Mouse (Mus musculus): Measurements from ENCODE around the gene Cd36. TPM values are rescaled to one million over a fixed set of nuclear protein-coding genes. Genes with fewer than 3 reads are reported as not detected.
A peak's percentile ranks its signal among the peaks of the same experiment; 100 is the strongest.
"Not testable (repeated sequence)": the region's sequence is repeated elsewhere in the genome, so short reads cannot be mapped to it uniquely, and the experiment has no call there.

The Cd36 gene
- polyA plus RNA-seq, 1 experiment from 2014 or later, result 25.0 TPM

GRCm38 (mm10) chr5:17918966-17919365, 30.4 kb upstream of the Cd36 start:
- ATAC-seq (replicated peaks; ENCODE audit: low FRiP score, low read depth) (no peak), DNase-seq (ENCODE audit: low spot score) (no peak)
- Histone ChIP-seq H3K27ac (no peak overlapping the region), H3K4me2 (ENCODE audit: low read length) (no peak overlapping the region), H3K9ac (ENCODE audit: low read depth, low read length) (no peak overlapping the region), H3K36me3 (ENCODE audit: insufficient read depth, low read length) (no peaks in the 10 kb centered on the region), H3K9me3 (replicated peaks; ENCODE audit: low read length) (no peaks in the 10 kb centered on the region), H3K4me3 (replicated peaks; ENCODE audit: low read depth, low read length) (no peak overlapping the region), H3K27me3 (ENCODE audit: insufficient read depth, low read length) (no peaks in the 10 kb centered on the region), H3K4me1 (replicated peaks; ENCODE audit: insufficient read depth, low read length) (no peaks in the 10 kb centered on the region)
- 69% methylated on average over 5 of the region's 5 CpGs for WGBS
- no peak for TF ChIP-seq CTCF (IDR thresholded peaks at IDR 0.05; ENCODE audit: low read depth)

GRCm38 (mm10) chr5:17904766-17905165, 16.2 kb upstream of the Cd36 start:
- WGBS, result 50% methylated on average over 7 of the region's 7 CpGs

GRCm38 (mm10) chr5:17898948-17899347, 10.3 kb upstream of the Cd36 start:
- no peak overlapping the region for H3K9ac ChIP-seq (ENCODE audit: low read depth, low read length)
- no peaks in the 10 kb centered on the region for H3K36me3 ChIP-seq (ENCODE audit: insufficient read depth, low read length)
- no peaks in the 10 kb centered on the region for H3K27me3 ChIP-seq (ENCODE audit: insufficient read depth, low read length)
- DNase-seq (ENCODE audit: low spot score) (no peak), ATAC-seq (replicated peaks; ENCODE audit: low FRiP score, low read depth) (no peak)
- no peaks in the 10 kb centered on the region for H3K4me1 ChIP-seq (replicated peaks; ENCODE audit: insufficient read depth, low read length)
- no peak overlapping the region for H3K4me2 ChIP-seq (ENCODE audit: low read length)
- TF ChIP-seq CTCF (IDR thresholded peaks at IDR 0.05; ENCODE audit: low read depth), result no peak
- H3K9me3 ChIP-seq (replicated peaks; ENCODE audit: low read length), result no peaks in the 10 kb centered on the region
- H3K4me3 ChIP-seq (replicated peaks; ENCODE audit: low read depth, low read length), result no peak overlapping the region
- WGBS, result 37% methylated on average over 3 of the region's 3 CpGs
- H3K27ac ChIP-seq, result no peak overlapping the region

More at GRCm38 (mm10) chr5:17904766-17905165, 16.2 kb upstream of the Cd36 start:
- Histone ChIP-seq H3K9me3 (replicated peaks; ENCODE audit: low read length) (no peaks in the 10 kb centered on the region), H3K27me3 (ENCODE audit: insufficient read depth, low read length) (no peaks in the 10 kb centered on the region), H3K4me2 (ENCODE audit: low read length) (no peak overlapping the region), H3K4me3 (replicated peaks; ENCODE audit: low read depth, low read length) (no peak overlapping the region), H3K4me1 (replicated peaks; ENCODE audit: insufficient read depth, low read length) (no peaks in the 10 kb centered on the region), H3K36me3 (ENCODE audit: insufficient read depth, low read length) (no peaks in the 10 kb centered on the region), H3K9ac (ENCODE audit: low read depth, low read length) (no peak overlapping the region), H3K27ac (no peak overlapping the region)
- no peak for TF ChIP-seq CTCF (IDR thresholded peaks at IDR 0.05; ENCODE audit: low read depth)
- DNase-seq (ENCODE audit: low spot score) (no peak), ATAC-seq (replicated peaks; ENCODE audit: low FRiP score, low read depth) (no peak)

- ATAC-seq (replicated peaks; ENCODE audit: low FRiP score, low read depth); H3K4me1 ChIP-seq (replicated peaks; ENCODE audit: insufficient read depth, low read length); H3K4me3 ChIP-seq (replicated peaks; ENCODE audit: low read depth, low read length); H3K36me3 ChIP-seq (ENCODE audit: insufficient read depth, low read length); DNase-seq (ENCODE audit: low spot score); H3K27ac ChIP-seq; H3K27me3 ChIP-seq (ENCODE audit: insufficient read depth, low read length); H3K9ac ChIP-seq (ENCODE audit: low read depth, low read length); H3K9me3 ChIP-seq (replicated peaks; ENCODE audit: low read length); H3K4me2 ChIP-seq (ENCODE audit: low read length): not testable (repeated sequence)
- 95% methylated on average over 5 of the region's 5 CpGs for WGBS
These were observed 9.0 kb upstream of the Cd36 start for GRCm38 (mm10) chr5:17897641-17898040.

- no peak overlapping the region for H3K9ac ChIP-seq (ENCODE audit: low read depth, low read length)
- H3K4me3 ChIP-seq (replicated peaks; ENCODE audit: low read depth, low read length), result no peak overlapping the region
- H3K27ac ChIP-seq, result no peak overlapping the region
- H3K27me3 ChIP-seq (ENCODE audit: insufficient read depth, low read length), result no peaks in the 10 kb centered on the region
- H3K4me1 ChIP-seq (replicated peaks; ENCODE audit: insufficient read depth, low read length), result no peaks in the 10 kb centered on the region
- H3K4me2 ChIP-seq (ENCODE audit: low read length), result no peak overlapping the region
- ATAC-seq (replicated peaks; ENCODE audit: low FRiP score, low read depth) (no peak), DNase-seq (ENCODE audit: low spot score) (no peak)
- TF ChIP-seq CTCF (IDR thresholded peaks at IDR 0.05; ENCODE audit: low read depth), result no peak
- H3K36me3 ChIP-seq (ENCODE audit: insufficient read depth, low read length), result no peaks in the 10 kb centered on the region
- H3K9me3 ChIP-seq (replicated peaks; ENCODE audit: low read length), result no peaks in the 10 kb centered on the region
- 68% methylated on average over 2 of the region's 2 CpGs for WGBS
These were observed 5.1 kb upstream of the Cd36 start for GRCm38 (mm10) chr5:17893577-17894172.

GRCm38 (mm10) chr5:17889291-17889690, 690 bp upstream of the Cd36 start:
- Histone ChIP-seq H3K27ac (no peak overlapping the region), H3K36me3 (ENCODE audit: insufficient read depth, low read length) (no peaks in the 10 kb centered on the region), H3K4me2 (ENCODE audit: low read length) (no peak overlapping the region), H3K4me3 (replicated peaks; ENCODE audit: low read depth, low read length) (no peak overlapping the region), H3K4me1 (replicated peaks; ENCODE audit: insufficient read depth, low read length) (no peaks in the 10 kb centered on the region), H3K9me3 (replicated peaks; ENCODE audit: low read length) (no peaks in the 10 kb centered on the region), H3K27me3 (ENCODE audit: insufficient read depth, low read length) (no peaks in the 10 kb centered on the region), H3K9ac (ENCODE audit: low read depth, low read length) (no peak overlapping the region)
- WGBS, result 85% methylated on average over 1 of the region's 1 CpGs
- TF ChIP-seq CTCF (IDR thresholded peaks at IDR 0.05; ENCODE audit: low read depth), result no peak
- DNase-seq (ENCODE audit: low spot score) (no peak), ATAC-seq (replicated peaks; ENCODE audit: low FRiP score, low read depth) (no peak)

GRCm38 (mm10) chr5:17886377-17886776, 2.2 kb downstream of the Cd36 start:
- no peak overlapping the region for H3K9ac ChIP-seq (ENCODE audit: low read depth, low read length)
- no peak overlapping the region for H3K27ac ChIP-seq
- no peaks in the 10 kb centered on the region for H3K27me3 ChIP-seq (ENCODE audit: insufficient read depth, low read length)
- ATAC-seq (replicated peaks; ENCODE audit: low FRiP score, low read depth) (no peak), DNase-seq (ENCODE audit: low spot score) (peak; percentile 68)
- no peaks in the 10 kb centered on the region for H3K36me3 ChIP-seq (ENCODE audit: insufficient read depth, low read length)
- no peaks in the 10 kb centered on the region for H3K4me1 ChIP-seq (replicated peaks; ENCODE audit: insufficient read depth, low read length)
- H3K9me3 ChIP-seq (replicated peaks; ENCODE audit: low read length), result no peaks in the 10 kb centered on the region
- H3K4me2 ChIP-seq (ENCODE audit: low read length), result no peak overlapping the region
- no peak for TF ChIP-seq CTCF (IDR thresholded peaks at IDR 0.05; ENCODE audit: low read depth)
- WGBS, result 65% methylated on average over 3 of the region's 3 CpGs
- H3K4me3 ChIP-seq (replicated peaks; ENCODE audit: low read depth, low read length), result no peak overlapping the region
